Mouse (Mus musculus) adrenal gland, postnatal 0 days (tissue): Measurements from ENCODE around the gene Cutal. TPM values are rescaled to one million over a fixed set of nuclear protein-coding genes. Genes with fewer than 3 reads are reported as not detected.

Source experiments
- polyA plus RNA-seq: library from polyadenylated mRNA; unstranded; fragments of >200 nt; fragmentation: Nextera tagmentation; extraction: Ambion mirVana; gene quantifications from 2 replicates; pipeline ENCODE4 v1.2.1, GENCODE M21; 2015

Cutal gene
- 0.63 and 1.4 TPM in 2 replicates for polyA plus RNA-seq

GRCm38 (mm10) chr2:34874271-34874670, at the start of gene Cutal:
Cutal (plus strand) TSS chr2:34874396.

GRCm38 (mm10) chr2:34825827-34826459, 48.3 kb upstream of the Cutal start, which contains the start of gene Fbxw2:
Fbxw2 (minus strand) TSS chr2:34826311.

GRCm38 (mm10) chr2:34832766-34833457, 41.3 kb upstream of the Cutal start, which contains the start of gene Gm34653:
Gm34653 (plus strand) TSS chr2:34833007.

GRCm38 (mm10) chr2:34874816-34875345, 685 bp downstream of the Cutal start, which contains the start of gene Psmd5:
Psmd5 (minus strand) TSS chr2:34874968.

GRCm38 (mm10) chr2:34913218-34914068, 39.2 kb downstream of the Cutal start, which contains the start of gene Phf19:
Phf19 (minus strand) TSS chr2:34914026.

Other genes starting within 250 kb of the Cutal start
- 39.0 and 45.8 TPM in 2 replicates for gene Gapvd1, start 119.2 kb upstream of the Cutal start, polyA plus RNA-seq
- gene Hspa5, start 102.4 kb upstream of the Cutal start, polyA plus RNA-seq = 395 and 563 TPM in 2 replicates
- gene Rabepk, start 74.5 kb upstream of the Cutal start, polyA plus RNA-seq = 41.5 and 42.2 TPM in 2 replicates
- 66.2 and 77.5 TPM in 2 replicates for gene Fbxw2, start 48.1 kb upstream of the Cutal start, polyA plus RNA-seq
- 0.08 TPM in 1 of 2 replicates, not detected in the other for gene Gm34653, start 41.4 kb upstream of the Cutal start, polyA plus RNA-seq
- gene Psmd5, start 572 bp downstream of the Cutal start, polyA plus RNA-seq = 72.3 and 87.7 TPM in 2 replicates
- 3.5 and 4.5 TPM in 2 replicates for gene Phf19, start 39.6 kb downstream of the Cutal start, polyA plus RNA-seq
- gene Traf1, start 87.4 kb downstream of the Cutal start, polyA plus RNA-seq = 4.4 and 5.2 TPM in 2 replicates
- gene Hc, start 187.0 kb downstream of the Cutal start, polyA plus RNA-seq = 2.5 and 3.7 TPM in 2 replicates
- gene AI182371, start 227.1 kb downstream of the Cutal start, polyA plus RNA-seq = 2.5 and 3.2 TPM in 2 replicates
- 10.1 and 16.2 TPM in 2 replicates for gene Cntrl, start 235.1 kb downstream of the Cutal start, polyA plus RNA-seq